Mouse (Mus musculus) limb, embryonic 11.5 days (tissue): ENCODE results near the gene Bicd2. TPM values are rescaled to one million over a fixed set of nuclear protein-coding genes. Genes with fewer than 3 reads are reported as not detected.

Source experiments
- ATAC-seq: fragments of 200-750 bp; cut with Nextera tagmentation; 2 replicates; pipeline ENCODE4 v1.8.0; 2017; ENCODE audit warnings: low read depth; ENCODE audit not compliant: insufficient number of reproducible peaks, low FRiP score, low TSS enrichment
- DNase-seq: peaks from one replicate; pipeline ENCODE4 v3.0.0-alpha.2; 2015; ENCODE audit warnings: low spot score
- H3K27ac ChIP-seq: fragments of 300-500 bp; sonication (generic); replicated peaks from 2 replicates; pipeline ENCODE4 v1.5.1; 2014; ENCODE audit warnings: low read depth, mild to moderate bottlenecking, low read length
- H3K27me3 ChIP-seq: fragments of 300-500 bp; sonication (generic); 2 replicates; pipeline ENCODE4 v1.6.1; 2014; ENCODE audit warnings: mild to moderate bottlenecking, low read length, mixed read lengths; ENCODE audit not compliant: control insufficient read depth, insufficient read depth
- H3K36me3 ChIP-seq: fragments of 300-500 bp; sonication (generic); 2 replicates; pipeline ENCODE4 v1.6.1; 2014; ENCODE audit warnings: mild to moderate bottlenecking, low read length, moderate library complexity, mixed read lengths; ENCODE audit not compliant: control insufficient read depth, insufficient read depth
- H3K4me1 ChIP-seq: fragments of 300-500 bp; sonication (generic); 2 replicates; pipeline ENCODE4 v1.6.1; 2014; ENCODE audit warnings: low read length, mixed read lengths; ENCODE audit not compliant: control insufficient read depth, insufficient read depth
- H3K4me2 ChIP-seq: fragments of 300-500 bp; sonication (generic); 2 replicates; pipeline ENCODE4 v1.6.1; 2014; ENCODE audit warnings: low read depth, mild to moderate bottlenecking, moderate library complexity; ENCODE audit not compliant: severe bottlenecking
- H3K4me3 ChIP-seq: fragments of 300-500 bp; sonication (generic); 2 replicates; pipeline ENCODE4 v1.5.1; 2014; ENCODE audit warnings: low read depth, low read length
- H3K9ac ChIP-seq: fragments of 300-500 bp; sonication (generic); 2 replicates; pipeline ENCODE4 v1.6.1; 2014; ENCODE audit warnings: mild to moderate bottlenecking, low read length
- H3K9me3 ChIP-seq: fragments of 300-500 bp; sonication (generic); 2 replicates; pipeline ENCODE4 v1.6.1; 2016; ENCODE audit warnings: low read length; ENCODE audit not compliant: control insufficient read depth
- WGBS: fragments of 180-500 bp; shearing (Covaris S2); extraction: QIAGEN DNeasy Blood & Tissue Kit; methylation state at CpG from one replicate; pipeline ENCODE4 v1.1.7; 2014; 5-methylcytosine and 5-hydroxymethylcytosine counted together
- polyA plus RNA-seq: library from polyadenylated mRNA; unstranded; fragments of >200 nt; fragmentation: Nextera tagmentation; extraction: Ambion mirVana; gene quantifications from 2 replicates; pipeline ENCODE4 v1.2.1, GENCODE M21; 2014

Gene Bicd2
- polyA plus RNA-seq, 1 experiment from 2014 or later, result 25.8 TPM

DNA sequence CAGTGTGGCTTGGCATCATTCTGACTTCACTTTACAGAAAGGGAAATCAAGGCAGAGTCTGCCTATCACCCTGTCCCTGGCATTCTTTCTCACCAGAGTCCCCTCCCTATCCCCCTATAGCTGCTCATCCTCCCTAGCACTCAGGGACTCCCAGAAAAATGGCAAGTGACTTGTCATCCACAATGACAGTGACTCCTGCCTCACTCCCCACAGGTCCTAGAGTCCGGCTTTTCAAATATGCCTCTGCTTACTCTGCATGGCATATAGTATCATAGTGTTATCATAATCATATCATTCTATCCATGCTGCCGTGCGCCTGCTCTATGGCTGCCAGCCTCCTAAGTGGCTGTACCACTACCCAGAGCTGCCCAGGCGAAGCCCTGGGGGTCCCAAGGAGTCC, 33.2 kb upstream of the Bicd2 start:
- no peaks in the 10 kb centered on the region for H3K36me3 ChIP-seq
- H3K9ac ChIP-seq, result no peak overlapping the region
- H3K27me3 ChIP-seq, result no peaks in the 10 kb centered on the region
- H3K27ac ChIP-seq, result no peak overlapping the region
- ATAC-seq (no peak), DNase-seq (no peak)
- H3K9me3 ChIP-seq, result no peaks in the 10 kb centered on the region
- 94% methylated on average over 4 of the region's 4 CpGs for WGBS
- H3K4me1 ChIP-seq, result no peaks in the 10 kb centered on the region
- no peak overlapping the region for H3K4me3 ChIP-seq
- H3K4me2 ChIP-seq, result no peak overlapping the region

- no peaks in the 10 kb centered on the region for H3K9me3 ChIP-seq
- ATAC-seq (no peak), DNase-seq (no peak)
- H3K36me3 ChIP-seq, result no peaks in the 10 kb centered on the region
- H3K4me2 ChIP-seq, result no peak overlapping the region
- H3K27ac ChIP-seq, result no peak overlapping the region
- no peak overlapping the region for H3K9ac ChIP-seq
- no peaks in the 10 kb centered on the region for H3K27me3 ChIP-seq
- no peak overlapping the region for H3K4me3 ChIP-seq
- 91% methylated on average over 16 of the region's 16 CpGs for whole genome bisulfite sequencing
- no peaks in the 10 kb centered on the region for H3K4me1 ChIP-seq
Measured at GRCm38 (mm10) chr13:49308861-49309403, 32.5 kb upstream of the Bicd2 start.

GRCm38 (mm10) chr13:49309501-49309900, 31.9 kb upstream of the Bicd2 start:
- Histone ChIP-seq H3K27ac (no peak overlapping the region), H3K4me3 (no peak overlapping the region), H3K9ac (no peak overlapping the region), H3K36me3 (no peaks in the 10 kb centered on the region), H3K4me1 (no peaks in the 10 kb centered on the region), H3K4me2 (no peak overlapping the region), H3K27me3 (no peaks in the 10 kb centered on the region), H3K9me3 (no peaks in the 10 kb centered on the region)
- DNase-seq (no peak), ATAC-seq (no peak)
- WGBS, result 78% methylated on average over 1 of the region's 1 CpGs

DNA sequence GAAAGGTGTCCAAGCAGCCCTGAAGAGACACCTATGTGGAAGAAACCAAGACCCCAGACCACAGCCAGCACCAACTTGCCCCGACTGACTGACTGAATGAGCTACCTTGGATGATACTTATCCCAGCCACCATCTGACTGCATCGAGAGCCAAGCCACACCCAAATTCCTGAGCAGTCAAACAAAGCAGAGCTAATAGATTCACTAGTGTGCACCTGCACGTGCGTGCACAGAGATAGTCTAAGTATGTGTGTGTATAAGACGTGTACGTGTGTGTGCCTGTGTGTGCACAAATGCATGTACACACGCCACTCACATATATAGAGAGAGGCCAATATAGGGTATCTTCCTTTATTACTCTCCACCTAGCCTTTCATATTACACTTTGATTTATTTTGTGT, 29.7 kb upstream of the Bicd2 start:
- Histone ChIP-seq H3K9ac (no peak overlapping the region), H3K27me3 (no peaks in the 10 kb centered on the region), H3K4me2 (no peak overlapping the region), H3K4me3 (no peak overlapping the region), H3K4me1 (no peaks in the 10 kb centered on the region), H3K36me3 (no peaks in the 10 kb centered on the region), H3K27ac (no peak overlapping the region), H3K9me3 (no peaks in the 10 kb centered on the region)
- DNase-seq (no peak), ATAC-seq (no peak)
- WGBS, result 89% methylated on average over 7 of the region's 7 CpGs

- no peak for ATAC-seq
- Histone ChIP-seq H3K4me1 (peaks cover 9% of the 10 kb centered on the region; the same call in 1 of the 2 replicates), H3K27ac (no peak overlapping the region), H3K4me3 (no peak overlapping the region), H3K36me3 (no peaks in the 10 kb centered on the region), H3K9me3 (no peaks in the 10 kb centered on the region), H3K4me2 (no peak overlapping the region), H3K9ac (no peak overlapping the region), H3K27me3 (no peaks in the 10 kb centered on the region)
- WGBS, result 72% methylated on average over 9 of the region's 9 CpGs
- no peak for DNase-seq
Measured at GRCm38 (mm10) chr13:49316386-49317162, 24.8 kb upstream of the Bicd2 start.

DNA sequence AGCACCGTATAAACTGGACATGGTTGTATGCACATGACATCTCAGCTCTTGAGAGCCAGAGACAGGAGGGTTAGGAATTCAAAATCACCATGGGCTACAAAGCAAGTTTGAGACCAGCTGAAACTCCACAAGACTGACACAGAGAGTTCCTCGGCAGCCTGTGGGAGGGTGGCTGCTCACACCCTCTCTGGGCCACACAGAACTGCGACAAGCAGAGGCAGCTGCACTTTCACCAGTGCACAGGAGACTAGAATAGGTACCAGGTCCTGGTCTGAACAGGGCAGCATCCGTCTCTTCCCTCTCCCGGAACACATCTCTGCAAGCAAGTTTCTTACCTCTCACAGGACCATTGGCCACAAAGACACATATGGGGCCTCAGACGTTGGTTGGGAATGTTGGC, 23.9 kb upstream of the Bicd2 start:
- Histone ChIP-seq H3K27me3 (no peaks in the 10 kb centered on the region), H3K9me3 (no peaks in the 10 kb centered on the region), H3K27ac (no peak overlapping the region), H3K4me1 (peaks cover 9% of the 10 kb centered on the region; the same call in 1 of the 2 replicates), H3K9ac (no peak overlapping the region), H3K4me2 (no peak overlapping the region), H3K36me3 (no peaks in the 10 kb centered on the region), H3K4me3 (no peak overlapping the region)
- DNase-seq, result no peak
- no peak for ATAC-seq
- WGBS, result 84% methylated on average over 6 of the region's 6 CpGs

GRCm38 (mm10) chr13:49317914-49318313, 23.5 kb upstream of the Bicd2 start:
- Histone ChIP-seq H3K9ac (no peak overlapping the region), H3K27ac (no peak overlapping the region), H3K4me1 (peaks cover 9% of the 10 kb centered on the region; the same call in 1 of the 2 replicates), H3K27me3 (no peaks in the 10 kb centered on the region), H3K9me3 (no peaks in the 10 kb centered on the region), H3K36me3 (no peaks in the 10 kb centered on the region), H3K4me2 (no peak overlapping the region), H3K4me3 (no peak overlapping the region)
- no peak for ATAC-seq
- WGBS, result 86% methylated on average over 7 of the region's 7 CpGs
- no peak for DNase-seq

- peak; percentile 86 for ATAC-seq
- Histone ChIP-seq H3K4me1 (peaks cover 9% of the 10 kb centered on the region; the same call in 1 of the 2 replicates), H3K27ac (no peak within 1 kb of the TSS), H3K4me2 (peak within 1 kb of the TSS; percentile 50), H3K4me3 (peak within 1 kb of the TSS; percentile 15), H3K9me3 (no peaks in the 10 kb centered on the region), H3K9ac (peak within 1 kb of the TSS; percentile 55), H3K36me3 (no peaks in the 10 kb centered on the region), H3K27me3 (no peaks in the 10 kb centered on the region)
- 4% methylated on average over 10 of the region's 10 CpGs for WGBS
- DNase-seq, result peak; percentile 76
Measured at GRCm38 (mm10) chr13:49320040-49320439, 21.3 kb upstream of the Bicd2 start, which contains the start of gene Fgd3. TSS of gene Fgd3 (minus strand) at chr13:49320311.
